Mouse (Mus musculus): ENCODE results near the gene Ramp3. TPM values are rescaled to one million over a fixed set of nuclear protein-coding genes. Genes with fewer than 3 reads are reported as not detected.

The Ramp3 gene
- polyA plus RNA-seq (2017; shearing (Covaris generic)) = 11.7 TPM

DNA sequence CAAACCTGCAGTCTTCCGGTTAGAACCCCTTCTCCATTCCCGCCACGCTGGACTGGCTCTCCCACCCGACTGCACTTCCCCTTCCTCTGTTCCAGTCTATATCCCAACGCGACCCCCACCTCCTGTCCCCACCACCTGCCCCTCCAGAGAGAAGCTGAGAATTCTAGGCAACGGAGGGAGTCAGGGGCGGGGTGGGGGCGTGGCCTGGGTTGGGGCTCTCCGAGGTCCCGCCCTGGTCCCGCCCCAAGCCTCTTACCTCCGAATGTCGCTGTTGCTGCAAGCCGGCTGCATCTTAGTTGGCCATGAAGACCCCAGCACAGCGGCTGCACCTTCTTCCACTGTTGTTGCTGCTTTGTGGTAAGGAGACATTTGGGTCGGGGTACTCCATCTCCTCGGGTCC lies at the start of gene Ramp3:
TSS of gene Ramp3 (plus strand) at position 251 of the 400 bp plus-strand sequence.

DNA sequence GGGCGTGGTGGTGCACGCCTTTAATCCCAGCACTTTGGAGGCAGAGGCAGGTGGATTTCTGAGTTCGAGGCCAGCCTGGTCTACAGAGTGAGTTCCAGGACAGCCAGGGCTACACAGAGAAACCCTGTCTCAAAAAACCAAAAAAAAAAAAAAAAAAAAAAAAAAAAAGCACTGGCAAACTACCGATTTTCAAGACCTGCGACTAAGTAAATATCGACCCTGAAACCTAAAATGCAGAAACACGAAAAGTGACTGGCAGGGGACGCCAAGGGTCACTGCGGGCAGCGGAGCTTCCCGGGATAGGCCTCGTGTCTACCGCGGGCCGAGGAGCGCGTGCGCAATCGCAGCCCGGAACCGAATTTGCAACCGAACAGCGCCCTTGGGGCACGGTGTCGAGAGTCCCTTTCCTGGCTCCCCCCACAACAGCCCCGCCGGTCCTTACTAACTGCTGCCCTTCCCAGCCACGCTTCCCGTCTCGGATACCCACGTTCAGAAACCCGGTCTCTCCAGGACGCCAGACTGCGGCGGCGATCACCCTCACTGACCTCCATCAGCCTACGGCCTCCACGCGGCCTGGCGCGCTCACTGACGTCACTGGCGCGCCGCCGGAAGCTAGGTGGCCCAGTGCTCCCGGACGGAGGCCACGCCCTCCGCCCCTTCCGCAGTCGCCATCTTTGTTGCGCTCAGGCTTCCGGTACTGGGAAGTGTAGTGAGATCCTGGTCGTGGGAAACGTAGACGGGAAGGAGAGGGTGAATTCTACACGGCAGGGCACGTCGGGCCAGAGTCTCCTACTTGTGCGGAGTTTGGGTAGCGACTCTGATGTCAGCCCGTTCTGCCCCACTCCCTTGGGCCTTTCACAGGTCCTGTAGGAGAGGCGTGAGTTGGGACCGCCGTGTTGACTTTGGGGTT lies 32.6 kb upstream of the Ramp3 start, which contains the start of gene Tbrg4:
TSS of gene Tbrg4 (minus strand) at position 590 of the 910 bp plus-strand sequence.

DNA sequence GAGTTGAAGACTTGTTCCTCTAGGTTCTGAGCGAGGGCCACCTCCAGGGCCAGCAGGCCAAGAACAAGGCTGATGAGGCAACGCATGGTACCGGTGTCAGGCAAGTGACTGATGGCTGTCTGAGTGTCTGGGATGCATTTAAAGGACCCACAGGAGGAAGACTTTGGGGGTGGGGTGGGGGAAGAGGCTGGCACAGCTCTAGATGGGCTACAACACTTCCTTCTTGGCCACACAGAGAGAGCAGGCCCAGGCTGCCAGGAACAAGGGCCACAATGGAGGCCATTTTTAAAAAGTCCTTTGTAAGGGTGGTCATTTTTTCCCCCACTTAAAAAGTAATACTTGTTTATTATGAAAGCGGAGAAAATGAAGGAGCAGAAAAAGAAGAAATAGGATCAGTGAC lies 19.8 kb upstream of the Ramp3 start, which contains the start of gene Wap:
TSS of gene Wap (minus strand) at position 101 of the 400 bp plus-strand sequence.

Other genes with a start within 250 kb of the Ramp3 start
- gene Ppia, start 243.1 kb upstream of the Ramp3 start, polyA plus RNA-seq (2017; shearing (Covaris generic)) = 5,075 TPM
- gene H2afv, start 214.1 kb upstream of the Ramp3 start, polyA plus RNA-seq (2017; shearing (Covaris generic)) = 118 TPM
- 8.4 TPM for gene Purb, start 182.6 kb upstream of the Ramp3 start, polyA plus RNA-seq (2017; shearing (Covaris generic))
- gene Myo1g, start 137.6 kb upstream of the Ramp3 start, polyA plus RNA-seq (2017; shearing (Covaris generic)) = 194 TPM
- gene Ccm2, start 111.6 kb upstream of the Ramp3 start, polyA plus RNA-seq (2017; shearing (Covaris generic)) = 377 TPM
- 1.6 TPM for gene Nacad, start 52.5 kb upstream of the Ramp3 start, polyA plus RNA-seq (2017; shearing (Covaris generic))
- gene Tbrg4, start 32.5 kb upstream of the Ramp3 start, polyA plus RNA-seq (2017; shearing (Covaris generic)) = 15.7 TPM
- gene Wap, start 19.9 kb upstream of the Ramp3 start, polyA plus RNA-seq (2017; shearing (Covaris generic)) = not detected
- gene Gm11983, start 179.1 kb downstream of the Ramp3 start, polyA plus RNA-seq (2017; shearing (Covaris generic)) = not detected